Mouse (Mus musculus): ENCODE measurements around the gene Tmprss11f. TPM values are rescaled to one million over a fixed set of nuclear protein-coding genes. Genes with fewer than 3 reads are reported as not detected.

Gene Tmprss11f
- polyA plus RNA-seq, 1 experiment from 2014 or later = not detected

GRCm38 (mm10) chr5:86518500-86518899, 113.7 kb downstream of the Tmprss11f start, which contains the start of gene Tmprss11g:
Tmprss11g (minus strand) TSS chr5:86518600.
- Histone ChIP-seq H3K4me1 (no peaks in the 10 kb centered on the region), H3K4me2 (replicated peaks) (no peak within 1 kb of the TSS), H3K4me3 (no peak within 1 kb of the TSS), H3K9me3 (no peaks in the 10 kb centered on the region), H3K9ac (replicated peaks) (no peak within 1 kb of the TSS), H3K27ac (replicated peaks) (no peak within 1 kb of the TSS), H3K27me3 (no peaks in the 10 kb centered on the region), H3K36me3 (no peaks in the 10 kb centered on the region)
- ATAC-seq (ENCODE audit: low FRiP score, low read depth) = no peak
- 82% methylated on average over 9 of the region's 9 CpGs for WGBS

- ATAC-seq (ENCODE audit: low FRiP score, low read depth) = no peak
- Histone ChIP-seq H3K36me3 (no peaks in the 10 kb centered on the region), H3K27me3 (no peaks in the 10 kb centered on the region), H3K9ac (replicated peaks) (no peak overlapping the region), H3K4me3 (no peak overlapping the region), H3K4me1 (no peaks in the 10 kb centered on the region), H3K9me3 (no peaks in the 10 kb centered on the region), H3K4me2 (replicated peaks) (no peak overlapping the region), H3K27ac (replicated peaks) (no peak overlapping the region)
- WGBS = 31% methylated on average over 5 of the region's 5 CpGs
Measured at GRCm38 (mm10) chr5:86511538-86511937, 120.7 kb downstream of the Tmprss11f start.

GRCm38 (mm10) chr5:86493453-86493852, 138.8 kb downstream of the Tmprss11f start:
- Histone ChIP-seq H3K9me3 (no peaks in the 10 kb centered on the region), H3K9ac (replicated peaks) (no peak overlapping the region), H3K4me1 (no peaks in the 10 kb centered on the region), H3K27ac (replicated peaks) (no peak overlapping the region), H3K4me2 (replicated peaks) (no peak overlapping the region), H3K36me3 (no peaks in the 10 kb centered on the region), H3K27me3 (no peaks in the 10 kb centered on the region), H3K4me3 (no peak overlapping the region)
- 84% methylated on average over 1 of the region's 1 CpGs for WGBS
- no peak for ATAC-seq (ENCODE audit: low FRiP score, low read depth)

DNA sequence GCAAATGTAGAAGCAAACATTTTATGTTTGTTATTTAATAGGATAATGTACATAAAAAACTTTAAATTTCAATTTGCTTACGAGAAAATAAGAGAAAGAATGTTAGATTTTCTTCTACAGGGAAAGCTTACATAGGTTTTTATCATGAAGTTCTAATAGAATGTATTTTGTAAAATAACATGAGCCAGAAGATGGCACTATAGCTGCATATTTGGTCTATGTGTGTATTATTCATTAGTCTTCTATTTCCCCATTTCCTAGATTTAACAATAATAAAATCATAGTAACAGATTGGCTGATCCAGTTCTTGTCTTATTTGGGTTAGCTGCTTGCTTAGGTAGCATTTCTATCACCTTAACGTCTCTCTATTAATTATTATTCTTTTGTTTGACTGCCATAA, 149.7 kb downstream of the Tmprss11f start:
- no peak for ATAC-seq (ENCODE audit: low FRiP score, low read depth)

GRCm38 (mm10) chr5:86482031-86482430, 150.2 kb downstream of the Tmprss11f start:
- H3K27me3 ChIP-seq = no peaks in the 10 kb centered on the region
- H3K9ac ChIP-seq (replicated peaks) = no peak overlapping the region
- H3K36me3 ChIP-seq = no peaks in the 10 kb centered on the region
- no peaks in the 10 kb centered on the region for H3K4me1 ChIP-seq
- no peak overlapping the region for H3K27ac ChIP-seq (replicated peaks)
- H3K9me3 ChIP-seq = no peaks in the 10 kb centered on the region
- no peak for ATAC-seq (ENCODE audit: low FRiP score, low read depth)
- H3K4me2 ChIP-seq (replicated peaks) = no peak overlapping the region
- H3K4me3 ChIP-seq = no peak overlapping the region
- 87% methylated on average over 1 of the region's 1 CpGs for WGBS

More for the DNA sequence above, 149.7 kb downstream of the Tmprss11f start:
- WGBS = 71% methylated on average over 2 of the region's 2 CpGs
- H3K4me1 ChIP-seq = no peaks in the 10 kb centered on the region
- H3K27ac ChIP-seq (replicated peaks) = no peak overlapping the region
- no peaks in the 10 kb centered on the region for H3K9me3 ChIP-seq
- no peak overlapping the region for H3K4me2 ChIP-seq (replicated peaks)
- H3K9ac ChIP-seq (replicated peaks) = no peak overlapping the region
- no peaks in the 10 kb centered on the region for H3K36me3 ChIP-seq
- no peaks in the 10 kb centered on the region for H3K27me3 ChIP-seq
- no peak overlapping the region for H3K4me3 ChIP-seq

DNA sequence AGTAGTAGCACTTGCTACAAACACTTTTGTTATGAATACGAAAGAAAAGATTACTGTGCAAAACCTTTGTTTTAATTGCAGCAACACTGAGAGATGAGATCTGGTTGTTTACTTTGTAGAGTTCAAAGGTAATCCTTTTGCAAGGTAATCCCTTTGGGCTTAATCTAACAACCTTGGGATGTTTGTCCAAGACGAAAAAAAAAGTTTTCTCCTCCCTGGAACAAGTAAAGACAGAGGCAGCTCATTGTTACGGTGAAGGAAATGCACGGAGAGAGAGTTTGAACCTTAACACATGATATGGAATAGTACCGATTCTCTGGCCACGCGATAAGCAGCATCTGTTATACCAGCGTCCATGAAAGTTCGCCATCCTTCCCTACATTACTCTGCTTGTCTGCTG, 158.4 kb downstream of the Tmprss11f start:
- no peak overlapping the region for H3K4me2 ChIP-seq (replicated peaks)
- H3K9me3 ChIP-seq = no peaks in the 10 kb centered on the region
- no peak overlapping the region for H3K27ac ChIP-seq (replicated peaks)
- ATAC-seq (ENCODE audit: low FRiP score, low read depth) = no peak
- H3K36me3 ChIP-seq = no peaks in the 10 kb centered on the region
- H3K4me1 ChIP-seq = no peaks in the 10 kb centered on the region
- no peaks in the 10 kb centered on the region for H3K27me3 ChIP-seq
- H3K4me3 ChIP-seq = no peak overlapping the region
- 83% methylated on average over 9 of the region's 9 CpGs for WGBS
- H3K9ac ChIP-seq (replicated peaks) = no peak overlapping the region

Other genes with a start within 250 kb of the Tmprss11f start
- gene Tmprss11a, start 163.4 kb downstream of the Tmprss11f start, polyA plus RNA-seq (2016; fragmentation: Nextera tagmentation; extraction: Ambion mirVana) = not detected in 2 replicates
- gene Tmprss11g, start 113.8 kb downstream of the Tmprss11f start, polyA plus RNA-seq (2016; fragmentation: Nextera tagmentation; extraction: Ambion mirVana) = not detected in 2 replicates
- not detected in 2 replicates for gene Tmprss11b, start 43.9 kb upstream of the Tmprss11f start, polyA plus RNA-seq (2016; fragmentation: Nextera tagmentation; extraction: Ambion mirVana)
- gene Tmprss11e, start 113.4 kb upstream of the Tmprss11f start, polyA plus RNA-seq (2016; fragmentation: Nextera tagmentation; extraction: Ambion mirVana) = 0.13 TPM in 1 of 2 replicates, not detected in the other
- 47.7 and 56.1 TPM in 2 replicates for gene Ythdc1, start 171.8 kb upstream of the Tmprss11f start, polyA plus RNA-seq (2016; fragmentation: Nextera tagmentation; extraction: Ambion mirVana)

All from midbrain, embryonic 12.5 days (tissue).